Mouse (Mus musculus) forebrain, embryonic 12.5 days (tissue): ENCODE data around the gene Cdsn. TPM values are rescaled to one million over a fixed set of nuclear protein-coding genes. Genes with fewer than 3 reads are reported as not detected.

Experiments
- polyA plus RNA-seq: library from polyadenylated mRNA; unstranded; fragments of >200 nt; fragmentation: Nextera tagmentation; extraction: Ambion mirVana; gene quantifications from 2 replicates; pipeline ENCODE4 v1.2.1, GENCODE M21; 2016

Cdsn gene
- polyA plus RNA-seq, 1 experiment from 2014 or later: not detected

Other genes with a start within 250 kb of the Cdsn start
- not detected in 2 replicates for gene H2-Q1, start 231.7 kb upstream of the Cdsn start, polyA plus RNA-seq
- gene H2-Q2, start 209.9 kb upstream of the Cdsn start, polyA plus RNA-seq: not detected in 2 replicates
- gene H2-Q4, start 172.5 kb upstream of the Cdsn start, polyA plus RNA-seq: 1.3 and 1.6 TPM in 2 replicates
- 0.23 and 0.34 TPM in 2 replicates for gene H2-Q6, start 127.3 kb upstream of the Cdsn start, polyA plus RNA-seq
- 5.1 and 5.6 TPM in 2 replicates for gene H2-Q7, start 113.0 kb upstream of the Cdsn start, polyA plus RNA-seq
- 0.04 TPM in 1 of 2 replicates, not detected in the other for gene H2-Q10, start 82.0 kb upstream of the Cdsn start, polyA plus RNA-seq
- gene Pou5f1, start 46.1 kb upstream of the Cdsn start, polyA plus RNA-seq: 0.14 TPM in 1 of 2 replicates, not detected in the other
- gene Tcf19, start 35.3 kb upstream of the Cdsn start, polyA plus RNA-seq: 53.4 and 59.0 TPM in 2 replicates
- 19.0 and 19.1 TPM in 2 replicates for gene Cchcr1, start 35.0 kb upstream of the Cdsn start, polyA plus RNA-seq
- gene Psors1c2, start 18.9 kb upstream of the Cdsn start, polyA plus RNA-seq: 1.1 and 1.5 TPM in 2 replicates
- not detected in 2 replicates for gene 2300002M23Rik, start 15.3 kb downstream of the Cdsn start, polyA plus RNA-seq
- not detected in 2 replicates for gene Sfta2, start 49.4 kb downstream of the Cdsn start, polyA plus RNA-seq
- gene Gm9573, start 74.5 kb downstream of the Cdsn start, polyA plus RNA-seq: not detected in 2 replicates
- 0.09 TPM in 1 of 2 replicates, not detected in the other for gene Mucl3, start 91.6 kb downstream of the Cdsn start, polyA plus RNA-seq
- gene Vars2, start 115.5 kb downstream of the Cdsn start, polyA plus RNA-seq: 16.8 and 22.3 TPM in 2 replicates
- gene Gtf2h4, start 121.6 kb downstream of the Cdsn start, polyA plus RNA-seq: 39.0 and 40.7 TPM in 2 replicates
- gene Ddr1, start 152.5 kb downstream of the Cdsn start, polyA plus RNA-seq: 176 and 185 TPM in 2 replicates